Mouse (Mus musculus): ENCODE measurements at regions not wholly inside any gene's neighbourhood (a gene's known extent, or its start where the extent isn't known, plus 50 kb on each side); places are given as distances from the start of the nearest gene placed in this dataset.
A peak's percentile ranks its signal among the peaks of the same experiment; 100 is the strongest.

- DNase-seq (ENCODE audit: low read depth, low spot score) = peak; percentile 14
These were observed 212.0 kb upstream of the Usp24 start for GRCm38 (mm10) chr4:106103750-106104635.

GRCm38 (mm10) chr4:106112981-106113380 is 203.0 kb upstream of the Usp24 start:
- DNase-seq (ENCODE audit: low read depth, low spot score) = no peak

- no peak for DNase-seq (ENCODE audit: low read depth, low spot score)
These were observed 202.3 kb upstream of the Usp24 start for GRCm38 (mm10) chr4:106113747-106114146.

GRCm38 (mm10) chr4:106116611-106117010 is 199.4 kb upstream of the Usp24 start:
- DNase-seq (ENCODE audit: low read depth, low spot score) = no peak

DNA sequence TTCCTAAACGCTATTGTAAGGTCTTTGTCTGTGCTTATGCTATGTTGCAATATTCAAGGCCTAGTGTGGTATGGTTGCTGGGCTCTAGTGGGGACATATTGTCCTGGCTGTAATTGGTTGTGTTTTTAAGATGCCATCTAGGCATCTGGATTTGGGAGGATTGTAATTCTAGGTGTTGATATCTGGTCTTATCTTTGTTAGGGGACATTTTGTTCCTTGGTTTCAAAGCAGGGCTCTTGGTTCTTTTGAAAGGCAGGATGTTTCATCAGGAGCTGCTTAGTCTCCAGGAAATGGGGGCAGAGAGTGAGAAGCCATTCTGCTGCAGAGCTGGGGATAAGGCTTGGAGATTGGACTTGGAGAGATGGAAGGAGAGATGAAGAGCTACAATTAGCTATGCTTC is 194.7 kb upstream of the Usp24 start:
- DNase-seq (ENCODE audit: low read depth, low spot score) = no peak

DNA sequence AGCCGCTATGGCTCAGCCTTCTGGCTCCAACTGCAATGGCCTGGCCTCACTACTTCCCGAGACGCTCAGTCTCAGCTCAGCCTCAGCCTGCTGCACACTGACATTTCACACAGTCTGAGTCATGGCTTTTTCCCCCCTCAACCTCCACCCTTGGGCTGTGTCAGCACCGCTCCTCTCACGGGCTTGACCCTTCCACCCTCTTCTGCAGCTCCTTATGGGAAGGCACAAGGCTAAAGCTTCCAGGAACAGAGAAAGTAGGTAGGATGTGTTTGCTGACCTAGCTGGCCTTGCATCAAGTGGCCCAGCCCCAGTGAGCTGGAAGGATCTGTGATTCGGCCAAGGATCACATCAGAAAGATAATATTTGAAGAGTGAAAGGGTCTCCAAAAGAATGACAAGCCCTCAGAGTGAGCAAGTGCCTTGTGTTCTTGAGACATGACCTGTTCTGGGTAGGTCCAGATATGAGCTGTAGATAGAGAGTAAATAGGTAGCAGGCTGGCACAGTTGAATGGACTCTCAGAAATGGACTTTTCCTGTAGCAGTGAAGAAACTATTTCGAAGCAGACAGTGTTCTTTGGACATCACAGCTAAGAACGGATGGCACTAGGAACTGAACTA is 192.9 kb upstream of the Usp24 start:
- no peak for DNase-seq (ENCODE audit: low read depth, low spot score)

DNA sequence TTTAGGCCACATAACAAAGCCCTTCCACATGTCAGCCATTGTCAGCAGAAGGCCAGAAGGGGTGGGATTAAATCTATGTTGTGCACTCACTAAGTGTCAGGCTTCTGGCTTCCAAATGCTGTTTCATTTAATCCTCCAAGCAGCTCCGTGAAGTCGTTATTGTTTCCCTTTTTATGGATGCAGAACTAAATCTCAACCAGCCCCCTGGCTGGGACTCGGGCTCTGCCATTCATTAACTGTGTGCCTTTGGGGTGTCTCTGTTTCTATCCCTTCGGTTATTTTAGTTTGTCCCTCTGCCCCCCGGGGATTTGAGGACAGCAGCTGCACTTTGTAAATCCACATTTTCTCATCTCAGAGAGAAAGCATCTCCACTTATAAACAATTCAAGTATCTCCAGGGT is 188.8 kb upstream of the Usp24 start:
- no peak for DNase-seq (ENCODE audit: low read depth, low spot score)

GRCm38 (mm10) chr4:106127641-106128040 is 188.4 kb upstream of the Usp24 start:
- no peak for DNase-seq (ENCODE audit: low read depth, low spot score)

DNA sequence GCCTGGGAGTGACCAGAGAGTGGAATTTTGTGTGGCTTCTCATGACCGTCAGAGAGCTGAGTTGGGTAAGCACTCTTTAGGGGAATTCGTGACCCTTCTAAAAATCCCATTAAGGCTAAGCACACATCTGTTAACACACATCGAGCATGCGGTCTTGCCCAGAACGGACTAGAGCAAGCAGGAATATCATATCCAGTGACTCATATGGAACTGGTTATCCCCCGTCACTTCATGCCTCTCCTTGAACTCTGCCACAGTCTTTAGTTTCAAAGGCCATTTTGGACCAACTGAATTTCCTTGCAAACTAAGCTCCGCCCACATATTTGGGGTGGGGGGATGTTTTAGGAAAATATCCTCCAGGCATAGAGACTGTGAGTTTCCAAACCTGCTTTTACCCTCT is 186.7 kb upstream of the Usp24 start:
- DNase-seq (ENCODE audit: low read depth, low spot score) = no peak

- DNase-seq (ENCODE audit: low read depth, low spot score) = no peak
These were observed 186.2 kb upstream of the Usp24 start for GRCm38 (mm10) chr4:106129803-106130202.

- no peak for DNase-seq (ENCODE audit: low read depth, low spot score)
These were observed 182.0 kb upstream of the Usp24 start for GRCm38 (mm10) chr4:106133746-106134730.

GRCm38 (mm10) chr4:106142741-106143140 is 173.3 kb upstream of the Usp24 start:
- DNase-seq (ENCODE audit: low read depth, low spot score) = no peak

GRCm38 (mm10) chr4:106144351-106145116 is 171.5 kb upstream of the Usp24 start:
- no peak for DNase-seq (ENCODE audit: low read depth, low spot score)

GRCm38 (mm10) chr4:106146919-106147460 is 169.0 kb upstream of the Usp24 start:
- no peak for DNase-seq (ENCODE audit: low read depth, low spot score)

DNA sequence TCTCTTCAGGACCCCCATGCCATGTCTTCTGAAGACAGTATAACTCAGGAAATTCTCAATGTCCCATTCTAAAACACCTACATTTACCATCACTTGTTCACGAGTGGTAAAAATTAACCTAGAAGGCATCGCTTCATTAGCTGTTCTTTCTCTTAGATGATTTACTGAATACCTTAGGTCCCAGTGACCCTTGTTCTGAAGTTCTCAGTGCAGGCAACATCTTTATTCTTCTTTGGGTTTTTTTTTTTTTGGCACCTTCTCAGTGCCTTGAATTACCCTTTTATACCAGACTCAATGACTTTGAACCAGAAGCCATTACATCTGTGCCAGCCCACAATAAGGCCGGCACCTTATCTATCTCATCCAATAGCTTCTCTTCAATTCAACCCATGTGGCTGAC is 167.1 kb upstream of the Usp24 start:
- DNase-seq (ENCODE audit: low read depth, low spot score) = no peak

- no peak for DNase-seq (ENCODE audit: low read depth, low spot score)
These were observed 166.5 kb upstream of the Usp24 start for GRCm38 (mm10) chr4:106149471-106150048.

- DNase-seq (ENCODE audit: low read depth, low spot score) = no peak
These were observed 165.2 kb upstream of the Usp24 start for GRCm38 (mm10) chr4:106150775-106151174.

- DNase-seq (ENCODE audit: low read depth, low spot score) = no peak
These were observed 158.4 kb upstream of the Usp24 start for GRCm38 (mm10) chr4:106157451-106158179.

DNA sequence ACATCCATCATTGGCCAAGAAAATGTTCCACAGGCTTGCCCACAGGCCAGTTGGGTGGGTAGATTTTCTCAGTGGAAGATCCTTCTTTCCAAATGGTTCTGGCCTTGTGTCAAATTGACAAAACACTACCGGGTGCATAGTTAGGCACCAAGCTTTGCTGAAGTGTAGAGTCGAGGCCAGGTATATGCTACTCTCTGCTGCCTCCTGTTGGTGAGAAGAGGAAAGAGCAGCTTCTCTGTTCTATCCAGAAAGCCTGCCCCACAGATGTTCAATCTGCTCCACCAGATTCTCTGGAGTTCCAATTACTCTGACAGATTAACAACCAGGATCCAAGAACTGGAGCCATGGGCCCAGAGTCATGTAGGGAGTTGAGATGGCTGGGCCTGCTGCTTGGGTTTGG is 154.4 kb upstream of the Usp24 start:
- DNase-seq (ENCODE audit: low read depth, low spot score) = no peak

- no peak for DNase-seq (ENCODE audit: low read depth, low spot score)
These were observed 153.5 kb upstream of the Usp24 start for GRCm38 (mm10) chr4:106162551-106162950.

Data from brain, embryonic 18.5 days (tissue).